Mouse (Mus musculus) heart, embryonic 14.5 days (tissue): ENCODE results near the gene Alox8. TPM values are rescaled to one million over a fixed set of nuclear protein-coding genes. Genes with fewer than 3 reads are reported as not detected.
A peak's percentile ranks its signal among the peaks of the same experiment; 100 is the strongest.

Experiments
- ATAC-seq: fragments of 200-750 bp; cut with Nextera tagmentation; 2 replicates; pipeline ENCODE4 v1.8.0; 2017; ENCODE audit warnings: low read depth, moderate TSS enrichment; ENCODE audit not compliant: insufficient number of reproducible peaks, insufficient read depth, low FRiP score
- H3K27ac ChIP-seq, 2 experiments: fragments of 200-500 bp in 1 of 2; fragments of 300-500 bp in 1 of 2; sonication (generic) in 1 of 2; replicated peaks in 1 of 2; 2 replicates each; pipeline ENCODE4 v1.5.1; 2012 to 2014; ENCODE audit warnings: low read depth in 2 of 2, low read length in 2 of 2, control low read depth in 1 of 2, mild to moderate bottlenecking in 1 of 2, mixed read lengths in 1 of 2; ENCODE audit not compliant: control insufficient read depth in 1 of 2, insufficient read depth in 1 of 2
- H3K27me3 ChIP-seq: fragments of 300-500 bp; sonication (generic); 2 replicates; pipeline ENCODE4 v1.6.1; 2014; ENCODE audit warnings: mild to moderate bottlenecking, low read length, control low read depth; ENCODE audit not compliant: control insufficient read depth, insufficient read depth
- H3K36me3 ChIP-seq: fragments of 300-500 bp; sonication (generic); 2 replicates; pipeline ENCODE4 v1.6.1; 2014; ENCODE audit warnings: mild to moderate bottlenecking, control low read depth, low read length, mixed read lengths; ENCODE audit not compliant: control insufficient read depth, insufficient read depth
- H3K4me1 ChIP-seq, 2 experiments: fragments of 200-500 bp in 1 of 2; fragments of 300-500 bp in 1 of 2; sonication (generic) in 1 of 2; 2 replicates each; pipeline ENCODE4 v1.6.1; 2012 to 2014; ENCODE audit warnings: low read length in 2 of 2, control low read depth in 1 of 2, mixed read lengths in 1 of 2; ENCODE audit not compliant: control insufficient read depth in 2 of 2, insufficient read depth in 2 of 2
- H3K4me2 ChIP-seq: fragments of 300-500 bp; sonication (generic); 2 replicates; pipeline ENCODE4 v1.6.1; 2014; ENCODE audit warnings: mild to moderate bottlenecking, low read length
- H3K4me3 ChIP-seq, 2 experiments: fragments of 200-500 bp in 1 of 2; fragments of 300-500 bp in 1 of 2; sonication (generic) in 1 of 2; 2 replicates each; pipeline ENCODE4 v1.5.1; 2012 to 2014; ENCODE audit warnings: low read length in 2 of 2, mild to moderate bottlenecking in 2 of 2, control low read depth in 1 of 2, low read depth in 1 of 2, moderate library complexity in 1 of 2; ENCODE audit not compliant: control insufficient read depth in 1 of 2, insufficient read depth in 1 of 2
- H3K9ac ChIP-seq: fragments of 300-500 bp; sonication (generic); 2 replicates; pipeline ENCODE4 v1.6.1; 2014; ENCODE audit warnings: mild to moderate bottlenecking, low read length
- H3K9me3 ChIP-seq: fragments of 300-500 bp; sonication (generic); 2 replicates; pipeline ENCODE4 v1.6.1; 2016; ENCODE audit warnings: low read length, control low read depth; ENCODE audit not compliant: control insufficient read depth
- WGBS: fragments of 180-500 bp; shearing (Covaris S2); extraction: QIAGEN DNeasy Blood & Tissue Kit; methylation state at CpG from one replicate; pipeline ENCODE4 v1.1.7; 2014; 5-methylcytosine and 5-hydroxymethylcytosine counted together
- polyA plus RNA-seq: library from polyadenylated mRNA; unstranded; fragments of >200 nt; fragmentation: Nextera tagmentation; extraction: Ambion mirVana; gene quantifications from 2 replicates; pipeline ENCODE4 v1.2.1, GENCODE M21; 2014

The Alox8 gene
- polyA plus RNA-seq, 1 experiment from 2014 or later: 2.7 TPM

DNA sequence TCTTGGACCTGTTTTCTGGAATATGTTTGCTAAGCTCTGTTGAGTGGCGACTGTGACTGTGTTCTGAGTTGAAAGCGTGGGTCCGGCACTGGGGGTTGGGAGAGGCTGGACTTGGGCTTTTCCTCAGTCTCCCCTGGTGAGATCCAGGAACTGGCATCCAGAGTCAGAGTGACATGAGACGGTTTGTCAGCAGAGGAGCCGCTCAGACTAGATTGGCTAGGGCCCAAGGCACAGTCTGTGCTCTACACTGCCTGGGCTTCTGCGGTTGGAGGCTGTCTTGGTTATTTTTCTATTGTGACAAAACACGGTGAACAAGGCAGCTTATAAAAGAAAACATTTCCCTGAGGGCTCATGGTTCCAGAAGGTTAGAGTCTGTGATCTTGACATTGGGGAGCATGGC, 50.1 kb downstream of the Alox8 start:
- ATAC-seq: no peak
- Histone ChIP-seq H3K9me3 (no peaks in the 10 kb centered on the region), H3K4me2 (no peak overlapping the region), H3K4me3 (no peak overlapping the region), H3K4me1 (peaks cover 5 to 6% of the 10 kb centered on the region in 2 experiments; a peak in 3 of 4 replicates), H3K9ac (no peak overlapping the region), H3K27ac (no peak overlapping the region), H3K36me3 (no peaks in the 10 kb centered on the region), H3K27me3 (peaks cover 9% of the 10 kb centered on the region; the same call in 1 of the 2 replicates)
- 66% methylated on average over 7 of the region's 7 CpGs for WGBS

DNA sequence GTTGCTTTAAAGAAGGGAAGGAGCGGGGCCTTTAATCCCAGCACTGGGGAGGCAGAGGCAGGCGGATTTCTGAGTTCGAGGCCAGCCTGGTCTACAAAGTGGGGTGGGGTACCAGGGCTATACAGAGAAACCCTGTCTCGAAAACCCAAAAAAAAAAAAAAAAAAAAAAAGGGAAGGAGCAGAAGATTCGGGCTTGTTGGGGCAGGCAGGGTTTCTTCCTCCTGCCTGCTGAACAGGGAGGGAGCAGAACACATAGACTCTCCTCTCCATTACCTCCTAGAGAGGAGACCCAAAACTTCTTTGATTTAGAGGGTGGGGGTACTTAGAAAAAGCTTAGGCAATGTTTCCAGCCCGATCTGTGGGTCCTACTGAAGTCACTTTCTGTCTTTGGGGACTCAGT, 62.3 kb downstream of the Alox8 start:
- 85% methylated on average over 6 of the region's 6 CpGs for WGBS
- Histone ChIP-seq H3K4me1 (peaks cover 4 to 6% of the 10 kb centered on the region in 2 experiments; a peak in 2 of 4 replicates), H3K36me3 (no peaks in the 10 kb centered on the region), H3K27me3 (peaks cover 6% of the 10 kb centered on the region), H3K9ac (no peak overlapping the region), H3K4me3 (no peak overlapping the region), H3K4me2 (no peak overlapping the region), H3K27ac (no peak overlapping the region), H3K9me3 (no peaks in the 10 kb centered on the region)
- no peak for ATAC-seq

- Histone ChIP-seq H3K9me3 (no peaks in the 10 kb centered on the region), H3K4me1 (peaks cover 4 to 6% of the 10 kb centered on the region in 2 experiments; a peak in 2 of 4 replicates), H3K4me3 (peak overlapping the region; percentile 41 to 43), H3K4me2 (peak overlapping the region; percentile 91), H3K27me3 (peaks cover 6% of the 10 kb centered on the region), H3K9ac (peak overlapping the region; percentile 63), H3K27ac (no peak overlapping the region), H3K36me3 (no peaks in the 10 kb centered on the region)
- ATAC-seq: no peak
- 37% methylated on average over 8 of the region's 8 CpGs for WGBS
Measured at GRCm38 (mm10) chr11:69134622-69134968, 63.0 kb downstream of the Alox8 start.

Other genes with a start within 250 kb of the Alox8 start
- gene Arhgef15, start 240.4 kb downstream of the Alox8 start, polyA plus RNA-seq: 10.7 and 10.8 TPM in 2 replicates
- 1.1 and 1.2 TPM in 2 replicates for gene Slc25a35, start 229.7 kb downstream of the Alox8 start, polyA plus RNA-seq
- 68.8 and 71.8 TPM in 2 replicates for gene Rangrf, start 222.7 kb downstream of the Alox8 start, polyA plus RNA-seq
- gene Pfas, start 189.4 kb downstream of the Alox8 start, polyA plus RNA-seq: 14.3 and 16.5 TPM in 2 replicates
- gene Ctc1, start 181.9 kb downstream of the Alox8 start, polyA plus RNA-seq: 38.8 and 43.8 TPM in 2 replicates
- gene Aurkb, start 152.2 kb downstream of the Alox8 start, polyA plus RNA-seq: 61.7 and 64.8 TPM in 2 replicates
- gene Borcs6, start 138.1 kb downstream of the Alox8 start, polyA plus RNA-seq: 13.0 and 14.1 TPM in 2 replicates
- 33.5 and 34.4 TPM in 2 replicates for gene Tmem107, start 127.0 kb downstream of the Alox8 start, polyA plus RNA-seq
- gene Vamp2, start 109.4 kb downstream of the Alox8 start, polyA plus RNA-seq: 81.5 and 93.9 TPM in 2 replicates
- gene Per1, start 102.6 kb downstream of the Alox8 start, polyA plus RNA-seq: 16.0 and 17.8 TPM in 2 replicates
- gene Hes7, start 77.4 kb downstream of the Alox8 start, polyA plus RNA-seq: 0.43 and 0.47 TPM in 2 replicates
- 0.28 and 1.2 TPM in 2 replicates for gene 9130213A22Rik, start 75.3 kb downstream of the Alox8 start, polyA plus RNA-seq
- gene Aloxe3, start 71.9 kb downstream of the Alox8 start, polyA plus RNA-seq: 0.09 and 0.15 TPM in 2 replicates
- gene Alox12b, start 40.9 kb downstream of the Alox8 start, polyA plus RNA-seq: not detected in 2 replicates
- 0.08 and 0.12 TPM in 2 replicates for gene Gucy2e, start 39.2 kb upstream of the Alox8 start, polyA plus RNA-seq
- 8.6 and 8.9 TPM in 2 replicates for gene Cntrob, start 125.9 kb upstream of the Alox8 start, polyA plus RNA-seq
- 181 and 195 TPM in 2 replicates for gene Trappc1, start 126.1 kb upstream of the Alox8 start, polyA plus RNA-seq
- 0.62 and 0.84 TPM in 2 replicates for gene Kcnab3, start 128.4 kb upstream of the Alox8 start, polyA plus RNA-seq
- gene Rnf227, start 142.6 kb upstream of the Alox8 start, polyA plus RNA-seq: 6.6 and 7.3 TPM in 2 replicates
- 16.5 TPM in 2 replicates for gene Chd3, start 171.6 kb upstream of the Alox8 start, polyA plus RNA-seq
- gene Naa38, start 197.6 kb upstream of the Alox8 start, polyA plus RNA-seq: 158 and 174 TPM in 2 replicates
- gene Cyb5d1, start 197.8 kb upstream of the Alox8 start, polyA plus RNA-seq: 19.9 and 22.1 TPM in 2 replicates
- 43.1 and 46.7 TPM in 2 replicates for gene Tmem88, start 200.4 kb upstream of the Alox8 start, polyA plus RNA-seq
- 18.0 and 22.0 TPM in 2 replicates for gene Kdm6b, start 215.8 kb upstream of the Alox8 start, polyA plus RNA-seq